Mouse (Mus musculus) G1E (cell line): ENCODE measurements around the gene Nmnat1.

ENCODE experiments used
- CTCF ChIP-seq: IDR thresholded peaks from 2 replicates; pipeline ENCODE4 v1.5.1; 2012; ENCODE audit warnings: low read depth, low read length, inconsistent platforms, mixed read lengths
- GATA1 ChIP-seq: IDR thresholded peaks from 2 replicates; pipeline ENCODE4 v1.6.1; 2012; ENCODE audit warnings: borderline replicate concordance, low read length, inconsistent platforms, mixed read lengths
- GATA2 ChIP-seq: IDR thresholded peaks from 2 replicates; pipeline ENCODE4 v1.6.1; 2012; ENCODE audit warnings: low read depth, low read length, inconsistent platforms, borderline replicate concordance
- POLR2AphosphoS5 ChIP-seq: IDR thresholded peaks from 2 replicates; pipeline ENCODE4 v1.6.1; 2012; ENCODE audit warnings: low read depth, low read length, inconsistent platforms; ENCODE audit not compliant: insufficient replicate concordance
- TAL1 ChIP-seq: conservative IDR thresholded peaks from 2 replicates; pipeline ENCODE4 v1.6.1; 2012; ENCODE audit warnings: low read depth, low read length, inconsistent platforms, mixed read lengths

DNA sequence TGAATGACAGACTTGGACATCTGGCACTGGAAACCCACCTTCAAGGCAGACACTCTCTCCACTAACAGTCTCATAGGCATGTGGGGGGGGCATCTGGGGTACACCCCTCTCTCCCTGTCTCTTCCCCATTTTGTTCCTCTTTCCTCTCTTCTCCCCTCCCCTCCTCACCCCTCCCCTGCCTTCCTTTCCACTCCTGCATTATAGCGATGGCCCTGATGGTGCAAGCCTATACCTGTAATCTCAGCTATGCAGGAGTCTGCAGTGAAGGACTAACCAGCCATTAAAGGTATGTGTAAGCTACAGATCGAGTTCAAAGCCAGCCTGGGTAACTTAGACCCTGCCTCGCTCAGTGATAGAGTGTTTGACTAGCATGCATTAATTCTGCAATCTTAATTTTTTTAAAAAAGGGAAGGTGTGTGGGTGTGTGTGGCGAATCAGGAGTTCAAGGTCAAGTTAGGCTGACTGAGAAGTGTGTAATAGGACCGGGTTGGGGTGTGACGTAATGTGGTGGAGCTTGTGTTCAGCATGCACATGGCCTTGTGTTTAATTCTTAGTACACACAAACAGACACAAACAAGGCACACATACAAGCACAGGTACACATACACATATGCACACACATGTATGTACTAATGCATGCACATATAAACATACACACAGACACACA lies 22.6 kb downstream of the Nmnat1 start:
- TF ChIP-seq CTCF (no peak), GATA1 (no peak), GATA2 (no peak), TAL1 (no peak), POLR2AphosphoS5 (no peak)
